Mouse (Mus musculus) spleen, postnatal 10 days (tissue): ENCODE results near the gene AC192777.2.
"Not testable (repeated sequence)": the region's sequence is repeated elsewhere in the genome, so short reads cannot be mapped to it uniquely, and the experiment has no call there.

ENCODE experiments used
- DNase-seq, 2 experiments: peaks; one replicate each; pipeline ENCODE4 v3.0.0; 2021 to 2022; ENCODE audit warnings: low spot score in 2 of 2

Gene AC192777.2

GRCm38 (mm10) chr17:40095150-40095549 lies at the start of gene AC192777.2:
AC192777.2 (plus strand) TSS chr17:40095450.
- not testable (repeated sequence) for DNase-seq

GRCm38 (mm10) chr17:40116172-40116571 lies 20.9 kb downstream of the AC192777.2 start:
- DNase-seq = not testable (repeated sequence)

- DNase-seq = not testable (repeated sequence)
Observed at GRCm38 (mm10) chr17:40116877-40117276, 21.6 kb downstream of the AC192777.2 start.
